Mouse (Mus musculus): ENCODE results near the gene Neurog3.

- no peak for TF ChIP-seq POLR2A (IDR thresholded peaks at IDR 0.05; ENCODE audit: borderline replicate concordance, extremely low read depth, low read depth, low read length)
- no peak for TF ChIP-seq CTCF (IDR thresholded peaks at IDR 0.05; ENCODE audit: insufficient read depth, low read length)
Observed at GRCm38 (mm10) chr10:62174533-62175313, 41.8 kb downstream of the Neurog3 start.
